Mouse (Mus musculus) forebrain, postnatal 0 days (tissue): ENCODE measurements at regions not wholly inside any gene's neighbourhood (a gene's known extent, or its start where the extent isn't known, plus 50 kb on each side); places are given as distances from the start of the nearest gene placed in this dataset.

Source experiments
- ATAC-seq: fragments of 200-750 bp; cut with Nextera tagmentation; 2 replicates; pipeline ENCODE4 v1.8.0; 2017; ENCODE audit warnings: mild to moderate bottlenecking, moderate library complexity
- DNase-seq: peaks from one replicate; pipeline ENCODE4 v3.0.0-alpha.2; 2015
- H3K27ac ChIP-seq: fragments of 300-500 bp; sonication (generic); 2 replicates; pipeline ENCODE4 v1.5.1; 2014; ENCODE audit warnings: low read depth, mild to moderate bottlenecking, antibody characterized with exemption, low read length, moderate library complexity, mixed read lengths
- H3K27me3 ChIP-seq: fragments of 300-500 bp; sonication (generic); 2 replicates; pipeline ENCODE4 v1.6.1; 2014; ENCODE audit warnings: mild to moderate bottlenecking, low read length, mixed read lengths; ENCODE audit not compliant: insufficient read depth
- H3K36me3 ChIP-seq: fragments of 300-500 bp; sonication (generic); 2 replicates; pipeline ENCODE4 v1.6.1; 2014; ENCODE audit warnings: mild to moderate bottlenecking, moderate library complexity; ENCODE audit not compliant: insufficient read depth
- H3K4me1 ChIP-seq: fragments of 300-500 bp; sonication (generic); 2 replicates; pipeline ENCODE4 v1.6.1; 2014; ENCODE audit warnings: antibody characterized with exemption; ENCODE audit not compliant: insufficient read depth
- H3K4me2 ChIP-seq: fragments of 300-500 bp; sonication (generic); 2 replicates; pipeline ENCODE4 v1.6.1; 2014; ENCODE audit warnings: low read depth, mild to moderate bottlenecking, moderate library complexity
- H3K4me3 ChIP-seq: fragments of 300-500 bp; sonication (generic); 2 replicates; pipeline ENCODE4 v1.5.1; 2014; ENCODE audit warnings: low read depth, low read length, mixed read lengths
- H3K9ac ChIP-seq: fragments of 300-500 bp; sonication (generic); 2 replicates; pipeline ENCODE4 v1.6.1; 2014; ENCODE audit warnings: mild to moderate bottlenecking
- H3K9me3 ChIP-seq: fragments of 300-500 bp; sonication (generic); 2 replicates; pipeline ENCODE4 v1.6.1; 2016; ENCODE audit warnings: low read length
- CTCF ChIP-seq: sonication (generic); IDR thresholded peaks from 2 replicates; pipeline ENCODE4 v1.5.1; 2016; ENCODE audit warnings: antibody characterized with exemption, control low read depth, low read depth
- WGBS: fragments of 180-500 bp; shearing (Covaris S2); extraction: QIAGEN DNeasy Blood & Tissue Kit; methylation state at CpG from one replicate; pipeline ENCODE4 v1.1.7; 2014; 5-methylcytosine and 5-hydroxymethylcytosine counted together

DNA sequence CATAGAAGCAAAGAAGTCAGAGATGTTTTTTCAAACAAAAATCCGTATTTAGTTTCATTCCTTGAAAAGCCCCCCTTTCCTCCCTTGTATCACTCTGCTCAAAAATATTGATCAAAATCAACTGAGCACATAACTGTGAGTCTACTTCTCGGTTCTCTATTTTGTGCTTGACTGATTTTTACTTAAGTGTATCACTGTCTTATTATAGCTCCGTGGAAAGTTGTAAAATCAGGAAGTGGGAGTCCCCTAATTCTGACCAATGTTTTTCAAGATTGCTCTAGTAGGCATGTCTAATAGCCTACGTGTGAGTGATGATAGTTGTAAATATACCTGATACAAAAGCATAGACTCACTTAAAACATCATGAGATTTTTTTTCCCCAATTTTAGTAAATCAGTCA is 58.4 kb upstream of the Fam204a start:
- Histone ChIP-seq H3K9me3 (no peaks in the 10 kb centered on the region), H3K27ac (no peak overlapping the region), H3K4me2 (no peak overlapping the region), H3K4me1 (peaks cover 4% of the 10 kb centered on the region; the same call in 1 of the 2 replicates), H3K4me3 (no peak overlapping the region), H3K27me3 (no peaks in the 10 kb centered on the region), H3K9ac (no peak overlapping the region), H3K36me3 (no peaks in the 10 kb centered on the region)
- no peak for TF ChIP-seq CTCF
- 83% methylated on average over 4 of the region's 4 CpGs for WGBS
- no peak for ATAC-seq
- DNase-seq, result no peak
